In the genomic region with DNA sequence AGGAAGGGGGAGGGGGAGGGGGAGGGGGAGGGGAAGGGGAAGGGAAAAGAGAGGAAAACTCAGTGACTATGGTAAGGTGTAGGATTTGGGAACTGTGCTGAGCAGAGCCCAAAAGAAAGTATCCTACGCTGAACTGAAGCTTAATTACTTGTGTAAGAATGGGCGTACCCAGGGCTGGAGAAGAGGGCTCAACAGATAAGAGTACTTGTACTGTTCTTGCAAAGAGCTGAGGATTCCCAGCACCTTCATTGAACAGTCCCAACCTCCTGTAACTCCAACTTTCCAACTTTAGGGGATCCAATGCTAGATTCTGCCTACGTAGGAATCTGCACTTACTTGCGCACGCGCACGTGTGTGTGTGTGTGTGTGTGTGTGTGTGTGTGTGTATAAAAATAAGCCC, we compare ENCODE assay signal across 25 mouse cellular contexts. TPM values are rescaled to one million over a fixed set of nuclear protein-coding genes. Genes with fewer than 3 reads are reported as not detected.
DNase-seq lines count a peak whose midpoint lies in the region; ATAC-seq and TF ChIP-seq lines count a peak whose summit lies in the region.
"Had no signal": no experiment of that assay in that cellular context is flagged by ENCODE, and none has a peak within 500 bp of the region (broad histone marks: within the 10 kb centered on the region; RNA-seq: fewer than 3 reads in every experiment).

No protein-coding gene starts in this region.

- no peaks in the 10 kb centered on the region for H3K9me3 ChIP-seq in midbrain, embryonic 11.5 days (ENCODE audit: control insufficient read depth, low read length)
- H3K9me3 ChIP-seq in midbrain, embryonic 10.5 days (replicated peaks), result no peaks in the 10 kb centered on the region
- H3K9me3 ChIP-seq in liver, embryonic 14.5 days (ENCODE audit: control insufficient read depth, low read length), result no peaks in the 10 kb centered on the region
- H3K9me3 ChIP-seq in forebrain, embryonic 11.5 days (ENCODE audit: control insufficient read depth, low read length), result no peaks in the 10 kb centered on the region
- H3K9me3 ChIP-seq: embryonic facial prominence, embryonic 10.5 days; forebrain, embryonic 13.5 days; heart, embryonic 13.5 days; hindbrain, embryonic 15.5 days had no signal

- no peak for ATAC-seq in midbrain, embryonic 11.5 days (ENCODE audit: low FRiP score)
- ATAC-seq in erythroid progenitor cell, adult 5-6 weeks (replicated peaks; ENCODE audit: low FRiP score, poor library complexity, severe bottlenecking), result peak; percentile 63
- ATAC-seq in liver, embryonic 14.5 days (ENCODE audit: insufficient read depth), result peak; percentile 45
- ATAC-seq in megakaryocyte-erythroid progenitor cell, adult 5-6 weeks (replicated peaks; ENCODE audit: low FRiP score, low TSS enrichment, poor library complexity, severe bottlenecking), result 0 out of 2 replicates have a peak, but pooled peaks have one; percentile 42
- ATAC-seq in forebrain, embryonic 11.5 days (replicated peaks; ENCODE audit: low FRiP score), result no peak
- ATAC-seq: activated CD4-positive, CD25-positive, alpha-beta regulatory T cell, adult 4 months; forebrain, embryonic 13.5 days; forebrain, postnatal 0 days; Patski had no signal

- TF ChIP-seq EP300 in liver, embryonic 14.5 days (IDR thresholded peaks at IDR 0.05; ENCODE audit: low read depth), result no peak

- no peak overlapping the region for H3K9ac ChIP-seq in midbrain, embryonic 11.5 days (ENCODE audit: low read length)
- H3K9ac ChIP-seq in liver, embryonic 14.5 days (replicated peaks), result no peak overlapping the region
- no peak overlapping the region for H3K9ac ChIP-seq in forebrain, embryonic 11.5 days (ENCODE audit: low read length)
- H3K9ac ChIP-seq: forebrain, embryonic 13.5 days; forebrain, postnatal 0 days; heart, embryonic 13.5 days; hindbrain, embryonic 15.5 days had no signal

- H3K27me3 ChIP-seq in midbrain, embryonic 11.5 days (ENCODE audit: control insufficient read depth, insufficient read depth, low read length), result no peaks in the 10 kb centered on the region
- no peaks in the 10 kb centered on the region for H3K27me3 ChIP-seq in midbrain, embryonic 10.5 days (ENCODE audit: low read depth, poor library complexity, severe bottlenecking)
- no peaks in the 10 kb centered on the region for H3K27me3 ChIP-seq in liver, embryonic 14.5 days (ENCODE audit: control insufficient read depth, insufficient read depth, low read length)
- H3K27me3 ChIP-seq in forebrain, embryonic 11.5 days (ENCODE audit: control insufficient read depth, insufficient read depth, low read length), result no peaks in the 10 kb centered on the region
- H3K27me3 ChIP-seq: forebrain, embryonic 13.5 days; heart, embryonic 13.5 days; hindbrain, embryonic 15.5 days had no signal

- peak; percentile 57 for DNase-seq in midbrain, embryonic 11.5 days (ENCODE audit: low spot score, missing footprints)
- no peak for DNase-seq in midbrain, embryonic 10.5 days (ENCODE audit: low spot score)
- peak in 1 of 3 experiments; percentile 29 for DNase-seq in liver, embryonic 14.5 days (ENCODE audit: low read depth in 3 of 3, low spot score in 3 of 3)
- DNase-seq in forebrain, embryonic 11.5 days (ENCODE audit: low spot score), result no peak
- no peak for DNase-seq in kidney, adult 9 months
- DNase-seq in natural killer cell, adult 2 months (ENCODE audit: low spot score in 2 of 2), result no peak
- DNase-seq: adrenal gland, adult 2 months; adrenal gland, postnatal 25 days; cerebellum, adult 2 months; cerebellum, postnatal 10 days; forebrain, postnatal 0 days; gastrocnemius, adult 2 months; gastrocnemius, postnatal 25 days; heart, postnatal 36 days had no signal

- H3K27ac ChIP-seq in midbrain, embryonic 11.5 days (ENCODE audit: low read depth, low read length), result no peak overlapping the region
- H3K27ac ChIP-seq in midbrain, embryonic 10.5 days (replicated peaks), result no peak overlapping the region
- H3K27ac ChIP-seq in liver, embryonic 14.5 days, result no peak overlapping the region
- no peak overlapping the region for H3K27ac ChIP-seq in forebrain, embryonic 11.5 days (ENCODE audit: low read depth, low read length)
- H3K27ac ChIP-seq: embryonic facial prominence, embryonic 10.5 days; forebrain, embryonic 13.5 days; gastrocnemius, adult 2 months; heart, embryonic 13.5 days; hindbrain, embryonic 15.5 days had no signal

- WGBS in midbrain, embryonic 11.5 days, result 92% methylated on average over 7 of the region's 7 CpGs
- 95% methylated on average over 7 of the region's 7 CpGs for WGBS in midbrain, embryonic 10.5 days
- WGBS in liver, embryonic 14.5 days (ENCODE audit: insufficient replicate concordance), result 72% methylated on average over 7 of the region's 7 CpGs
- WGBS in forebrain, embryonic 11.5 days, result 92% methylated on average over 7 of the region's 7 CpGs

- H3K36me3 ChIP-seq in midbrain, embryonic 11.5 days (ENCODE audit: control insufficient read depth, insufficient read depth, low read length), result no peaks in the 10 kb centered on the region
- no peaks in the 10 kb centered on the region for H3K36me3 ChIP-seq in midbrain, embryonic 10.5 days
- no peaks in the 10 kb centered on the region for H3K36me3 ChIP-seq in liver, embryonic 14.5 days (replicated peaks; ENCODE audit: control insufficient read depth, insufficient read depth, low read depth)
- H3K36me3 ChIP-seq in forebrain, embryonic 11.5 days (ENCODE audit: control insufficient read depth, insufficient read depth, low read length), result no peaks in the 10 kb centered on the region
- H3K36me3 ChIP-seq: embryonic facial prominence, embryonic 10.5 days; heart, embryonic 13.5 days; hindbrain, embryonic 15.5 days had no signal

- no peak overlapping the region for H3K4me3 ChIP-seq in midbrain, embryonic 11.5 days (ENCODE audit: low read depth, low read length)
- no peak overlapping the region for H3K4me3 ChIP-seq in midbrain, embryonic 10.5 days
- no peak overlapping the region for H3K4me3 ChIP-seq in liver, embryonic 14.5 days (ENCODE audit: insufficient read depth in 1 of 2, low read depth in 2 of 2, low read length in 2 of 2)
- no peak overlapping the region for H3K4me3 ChIP-seq in forebrain, embryonic 11.5 days (ENCODE audit: low read depth, low read length)
- H3K4me3 ChIP-seq: embryonic facial prominence, embryonic 10.5 days; forebrain, embryonic 13.5 days; gastrocnemius, adult 2 months; heart, embryonic 13.5 days; hindbrain, embryonic 15.5 days had no signal

- TF ChIP-seq CTCF in liver, embryonic 14.5 days (IDR thresholded peaks at IDR 0.05; ENCODE audit: low read depth), result no peak

- no peak overlapping the region for H3K4me2 ChIP-seq in midbrain, embryonic 11.5 days
- peak overlapping the region; percentile 39 for H3K4me2 ChIP-seq in liver, embryonic 14.5 days (ENCODE audit: low read depth)
- H3K4me2 ChIP-seq in forebrain, embryonic 11.5 days (ENCODE audit: low read depth, low read length, severe bottlenecking), result no peak overlapping the region
- H3K4me2 ChIP-seq: forebrain, embryonic 13.5 days; heart, embryonic 13.5 days; hindbrain, embryonic 15.5 days had no signal

- no peaks in the 10 kb centered on the region for H3K4me1 ChIP-seq in midbrain, embryonic 11.5 days (ENCODE audit: control insufficient read depth, insufficient read depth, low read length)
- peaks cover 4% of the 10 kb centered on the region for H3K4me1 ChIP-seq in midbrain, embryonic 10.5 days
- peaks cover 21 to 35% of the 10 kb centered on the region in 2 experiments for H3K4me1 ChIP-seq in liver, embryonic 14.5 days (replicated peaks; ENCODE audit: control insufficient read depth in 2 of 2, insufficient read depth in 2 of 2, low read length in 1 of 2)
- H3K4me1 ChIP-seq in forebrain, embryonic 11.5 days (replicated peaks; ENCODE audit: control insufficient read depth, insufficient read depth, low read length), result no peaks in the 10 kb centered on the region
- H3K4me1 ChIP-seq: forebrain, embryonic 13.5 days; heart, embryonic 13.5 days; hindbrain, embryonic 15.5 days had no signal

RNA-seq across cellular contexts. Expression of a gene that starts 5.0 kb away (rescaled TPM):
- polyA plus RNA-seq in midbrain, embryonic 11.5 days (2014; fragmentation: Nextera tagmentation; extraction: Ambion mirVana), result not detected in 2 replicates
- polyA plus RNA-seq in midbrain, embryonic 10.5 days (2016; fragmentation: Nextera tagmentation; extraction: Ambion mirVana), result 0.05 and 0.07 TPM in 2 replicates
- total RNA-seq in erythroid progenitor cell, adult 5-6 weeks (2015; ENCODE audit: low replicate concordance), result 4.7 and 5.4 TPM in 2 replicates
- total RNA-seq in erythroid progenitor cell, adult 5-6 weeks (2017; ENCODE audit: low replicate concordance), result 1.7 and 7.8 TPM in 2 replicates
- 0.22 and 0.23 TPM in 2 replicates for polyA plus RNA-seq in liver, embryonic 14.5 days (2012; rRNA removed)
- polyA plus RNA-seq in liver, embryonic 14.5 days (2014; fragmentation: Nextera tagmentation; extraction: Ambion mirVana), result 0.08 and 0.11 TPM in 2 replicates
- 0.11 TPM in 1 of 2 replicates, not detected in the other for total RNA-seq in megakaryocyte-erythroid progenitor cell, adult 5-6 weeks (2014; fragmentation: Nextera tagmentation)
- not detected in 2 replicates for total RNA-seq in megakaryocyte-erythroid progenitor cell, adult 5-6 weeks (2017)
- polyA plus RNA-seq in forebrain, embryonic 11.5 days (2014; fragmentation: Nextera tagmentation; extraction: Ambion mirVana), result 0.16 TPM in 1 of 2 replicates, not detected in the other
- total RNA-seq: CH12.LX; gastrocnemius, postnatal 25 days; heart, adult 8-10 months; heart, postnatal 36 days had no signal
- polyA plus RNA-seq: activated CD4-positive, CD25-positive, alpha-beta regulatory T cell, adult 4 months; hindbrain, embryonic 11.5 days had no signal

RNA-seq across cellular contexts. Expression of a gene that starts 42.9 kb away (rescaled TPM):
- 22.0 and 22.6 TPM in 2 replicates for polyA plus RNA-seq in midbrain, embryonic 11.5 days (2014; fragmentation: Nextera tagmentation; extraction: Ambion mirVana)
- 21.5 and 23.2 TPM in 2 replicates for polyA plus RNA-seq in midbrain, embryonic 10.5 days (2016; fragmentation: Nextera tagmentation; extraction: Ambion mirVana)
- 7.2 and 16.3 TPM in 2 replicates for total RNA-seq in erythroid progenitor cell, adult 5-6 weeks (2015; ENCODE audit: low replicate concordance)
- 6.5 and 8.5 TPM in 2 replicates for total RNA-seq in erythroid progenitor cell, adult 5-6 weeks (2017; ENCODE audit: low replicate concordance)
- polyA plus RNA-seq in liver, embryonic 14.5 days (2012; rRNA removed), result 6.7 and 7.8 TPM in 2 replicates
- 8.8 and 9.6 TPM in 2 replicates for polyA plus RNA-seq in liver, embryonic 14.5 days (2014; fragmentation: Nextera tagmentation; extraction: Ambion mirVana)
- 36.2 and 36.5 TPM in 2 replicates for total RNA-seq in megakaryocyte-erythroid progenitor cell, adult 5-6 weeks (2014; fragmentation: Nextera tagmentation)
- total RNA-seq in megakaryocyte-erythroid progenitor cell, adult 5-6 weeks (2017), result 28.1 and 30.3 TPM in 2 replicates
- polyA plus RNA-seq in forebrain, embryonic 11.5 days (2014; fragmentation: Nextera tagmentation; extraction: Ambion mirVana), result 24.6 and 29.1 TPM in 2 replicates

Comparison
In these comparisons a context has a peak if more than half of its experiments do, and no peak if none do; other contexts are left out.
1. ATAC-seq: peak in erythroid progenitor cell, adult 5-6 weeks (single experiment), liver, embryonic 14.5 days (single experiment) and megakaryocyte-erythroid progenitor cell, adult 5-6 weeks (single experiment); none in midbrain, embryonic 11.5 days (single experiment) and forebrain, embryonic 11.5 days (single experiment).